Mouse (Mus musculus) CH12.LX (cell line): ENCODE measurements around the gene Ajuba. TPM values are rescaled to one million over a fixed set of nuclear protein-coding genes. Genes with fewer than 3 reads are reported as not detected.

ENCODE experiments used
- DNase-seq: peaks from one replicate; pipeline ENCODE4 v3.0.0-alpha.2; 2013; ENCODE audit errors: extremely low read depth
- H3K27ac ChIP-seq: 2 replicates; pipeline ENCODE4 v1.5.1; 2012; ENCODE audit warnings: low read depth, mild to moderate bottlenecking, control low read depth, moderate library complexity; ENCODE audit not compliant: insufficient read depth
- H3K27me3 ChIP-seq: replicated peaks from 2 replicates; pipeline ENCODE3; 2012; ENCODE audit warnings: inconsistent platforms
- H3K36me3 ChIP-seq, 2 experiments: replicated peaks in 1 of 2; 2 replicates each; pipeline versions ENCODE3 to v1.6.1; 2012; ENCODE audit warnings: inconsistent platforms in 1 of 2, low read length in 1 of 2, mild to moderate bottlenecking in 1 of 2, mixed read lengths in 1 of 2, moderate library complexity in 1 of 2; ENCODE audit not compliant: control insufficient read depth in 1 of 2, insufficient read depth in 1 of 2
- H3K4me1 ChIP-seq, 2 experiments: 2 replicates each; pipeline ENCODE4 v1.6.1; 2012; ENCODE audit warnings: inconsistent platforms in 1 of 2, moderate library complexity in 1 of 2; ENCODE audit not compliant: insufficient read depth in 2 of 2, control insufficient read depth in 1 of 2
- H3K4me2 ChIP-seq: 2 replicates; pipeline ENCODE4 v1.6.1; 2012; ENCODE audit warnings: low read depth, mild to moderate bottlenecking, control low read depth; ENCODE audit not compliant: poor library complexity, insufficient read depth, severe bottlenecking
- H3K4me3 ChIP-seq, 3 experiments: fragments of 150-350 bp in 1 of 3; sonication (generic) in 1 of 3; replicated peaks in 1 of 3; 2 replicates each; pipeline versions ENCODE3 to v1.5.1; 2011 to 2012; ENCODE audit warnings: low read depth in 2 of 3, low read length in 2 of 3, mild to moderate bottlenecking in 2 of 3, moderate library complexity in 2 of 3, control low read depth in 1 of 3, improper control_type of control experiment in 1 of 3, inconsistent platforms in 1 of 3, mixed read lengths in 1 of 3; ENCODE audit not compliant: poor library complexity in 1 of 3
- H3K79me2 ChIP-seq: replicated peaks from 2 replicates; pipeline ENCODE4 v1.6.1; 2012; ENCODE audit warnings: mild to moderate bottlenecking, moderate library complexity; ENCODE audit not compliant: control insufficient read depth, poor library complexity, insufficient read depth, severe bottlenecking; ENCODE audit errors: extremely low read depth
- H3K9ac ChIP-seq: 2 replicates; pipeline ENCODE4 v1.6.1; 2012; ENCODE audit warnings: low read depth, mild to moderate bottlenecking, control low read depth, moderate library complexity; ENCODE audit not compliant: insufficient read depth
- H3K9me3 ChIP-seq: replicated peaks from 2 replicates; pipeline ENCODE3; 2012; ENCODE audit warnings: low read length, inconsistent platforms, mixed read lengths
- BHLHE40 ChIP-seq: IDR thresholded peaks from 2 replicates; pipeline ENCODE4 v1.6.1; 2011; ENCODE audit warnings: mild to moderate bottlenecking, low read depth, low read length, improper control_type of control experiment
- CTCF ChIP-seq, 2 experiments: IDR thresholded peaks in 1 of 2; conservative IDR thresholded peaks in 1 of 2; 2 replicates each; pipeline ENCODE4 v1.5.1; 2011 to 2012; ENCODE audit warnings: low read depth in 2 of 2, low read length in 2 of 2, improper control_type of control experiment in 1 of 2, inconsistent platforms in 1 of 2, mild to moderate bottlenecking in 1 of 2, moderate library complexity in 1 of 2
- E2F4 ChIP-seq: IDR thresholded peaks from 2 replicates; pipeline ENCODE4 v1.6.1; 2011; ENCODE audit warnings: low read depth, low read length, improper control_type of control experiment; ENCODE audit not compliant: insufficient replicate concordance
- ELF1 ChIP-seq: IDR thresholded peaks from 2 replicates; pipeline ENCODE4 v1.6.1; 2014; ENCODE audit warnings: low read depth, mild to moderate bottlenecking, inconsistent platforms, low read length, improper control_type of control experiment
- JUN ChIP-seq: IDR thresholded peaks from 2 replicates; pipeline ENCODE4 v1.6.1; 2011; ENCODE audit warnings: low read depth, mild to moderate bottlenecking, low read length, improper control_type of control experiment, moderate library complexity; ENCODE audit not compliant: insufficient read depth
- JUND ChIP-seq: conservative IDR thresholded peaks from 2 replicates; pipeline ENCODE4 v1.6.1; 2011; ENCODE audit warnings: low read depth, low read length, improper control_type of control experiment
- MAX ChIP-seq: IDR thresholded peaks from 2 replicates; pipeline ENCODE4 v1.6.1; 2011; ENCODE audit warnings: low read length, improper control_type of control experiment
- MXI1 ChIP-seq: IDR thresholded peaks from 2 replicates; pipeline ENCODE4 v1.6.1; 2011; ENCODE audit warnings: mild to moderate bottlenecking, low read depth, low read length, improper control_type of control experiment
- MYC ChIP-seq: IDR thresholded peaks from 2 replicates; pipeline ENCODE4 v1.6.1; 2011; ENCODE audit warnings: low read depth, mild to moderate bottlenecking, improper control_type of control experiment, low read length
- NELFE ChIP-seq: IDR thresholded peaks from 2 replicates; pipeline ENCODE4 v1.6.1; 2011; ENCODE audit warnings: low read depth, low read length, improper control_type of control experiment
- PAX5 ChIP-seq: IDR thresholded peaks from 2 replicates; pipeline ENCODE4 v1.6.1; 2012; ENCODE audit warnings: low read length, inconsistent platforms, mixed read lengths
- RAD21 ChIP-seq: IDR thresholded peaks from 2 replicates; pipeline ENCODE4 v1.6.1; 2011; ENCODE audit warnings: low read depth, mild to moderate bottlenecking, low read length, improper control_type of control experiment, moderate library complexity
- SMC3 ChIP-seq: IDR thresholded peaks from 2 replicates; pipeline ENCODE4 v1.6.1; 2011; ENCODE audit warnings: low read depth, low read length, improper control_type of control experiment
- TBP ChIP-seq: conservative IDR thresholded peaks from 2 replicates; pipeline ENCODE4 v1.6.1; 2011; ENCODE audit warnings: low read depth, low read length, improper control_type of control experiment
- TCF12 ChIP-seq: IDR thresholded peaks from 2 replicates; pipeline ENCODE4 v1.6.1; 2014; ENCODE audit warnings: low read depth, mild to moderate bottlenecking, inconsistent platforms, low read length, improper control_type of control experiment
- USF1 ChIP-seq: IDR thresholded peaks from 2 replicates; pipeline ENCODE4 v1.6.1; 2014; ENCODE audit warnings: low read depth, mild to moderate bottlenecking, inconsistent platforms, low read length, improper control_type of control experiment
- ZC3H11A ChIP-seq: IDR thresholded peaks from 2 replicates; pipeline ENCODE4 v1.6.1; 2012; ENCODE audit warnings: low read depth, mild to moderate bottlenecking, inconsistent platforms, low read length, improper control_type of control experiment
- ZKSCAN1 ChIP-seq: IDR thresholded peaks from 2 replicates; pipeline ENCODE4 v1.6.1; 2012; ENCODE audit warnings: low read depth, inconsistent platforms, low read length, improper control_type of control experiment, borderline replicate concordance
- ZMIZ1 ChIP-seq: IDR thresholded peaks from 2 replicates; pipeline ENCODE4 v1.6.1; 2012; ENCODE audit warnings: low read depth, mild to moderate bottlenecking, inconsistent platforms, low read length, improper control_type of control experiment
- dilution Hi-C: fragments of 300-500 bp; cut with MboI; formaldehyde crosslinking; loops from 2 replicates; pipeline ENCODE4 v1.14.3; 2020; ENCODE audit warnings: low sequenced_read_pairs; ENCODE audit not compliant: extremely low pct_unique_long_range_greater_than_20kb, extremely low pct_ligation_motif_present
- in situ Hi-C: fragments of 300-500 bp; cut with MboI; formaldehyde crosslinking; loops from 3 replicates; pipeline ENCODE4 v1.14.3; 2019; ENCODE audit warnings: low sequenced_read_pairs, low pct_ligation_motif_present, low pct_unique_long_range_greater_than_20kb, mixed read lengths
- polyA plus RNA-seq: library from polyadenylated mRNA; unstranded; fragments of >175 nt; gene quantifications from 2 replicates; pipeline ENCODE4 v1.2.1, GENCODE M21; 2012; ENCODE audit warnings: low read depth; ENCODE audit not compliant: insufficient read length
- total RNA-seq, 2 experiments: library from RNA; depleted of rRNA; stranded (reverse); fragments of 300-350 nt in 1 of 2; fragments of >200 nt in 1 of 2; gene quantifications; 2 replicates each; pipeline ENCODE4 v1.2.3; 2012 to 2014

Ajuba gene
- total and polyA plus RNA-seq, 3 experiments = 0.13 to 0.34 TPM; not detected in 1

GRCm38 (mm10) chr14:54579638-54580037 lies 2.3 kb upstream of the Ajuba start:
- H3K36me3 ChIP-seq = peaks cover 3 to 13% of the 10 kb centered on the region in 2 experiments
- no peaks in the 10 kb centered on the region for H3K79me2 ChIP-seq
- in situ Hi-C loops = loop anchor here (10.0 kb wide), 1 partner anchor 55 kb away; no protein-coding TSS in a partner anchor
- dilution Hi-C loops = no loop called here
- no peak for DNase-seq
- H3K27me3 ChIP-seq = no peaks in the 10 kb centered on the region
- no peak overlapping the region; the same call in 1 of the 2 replicates for H3K4me2 ChIP-seq
- no peak overlapping the region for H3K9ac ChIP-seq
- H3K9me3 ChIP-seq = peaks cover 26% of the 10 kb centered on the region
- no peak for TF ChIP-seq USF1
- TF ChIP-seq JUND = no peak
- no peak for TF ChIP-seq TCF12
- no peak for TF ChIP-seq PAX5
- TF ChIP-seq MXI1 = no peak
- TF ChIP-seq SMC3 = no peak
- TF ChIP-seq ELF1 = no peak
- TF ChIP-seq JUN = no peak
- no peak for TF ChIP-seq MAX
- no peak for TF ChIP-seq NELFE
- TF ChIP-seq MYC = no peak
- TF ChIP-seq E2F4 = no peak
- no peak for TF ChIP-seq ZMIZ1
- TF ChIP-seq ZC3H11A = no peak
- no peak for TF ChIP-seq ZKSCAN1
- peaks cover 0 to 17% of the 10 kb centered on the region in 2 experiments; a peak in 1 of 4 replicates for H3K4me1 ChIP-seq
- H3K27ac ChIP-seq = no peak overlapping the region
- H3K4me3 ChIP-seq = no peak overlapping the region

- no peaks in the 10 kb centered on the region for H3K79me2 ChIP-seq
- in situ Hi-C loops = loop anchor here (10.0 kb wide), 1 partner anchor 57 kb away; no protein-coding TSS in a partner anchor
Measured at GRCm38 (mm10) chr14:54578063-54578462, 705 bp upstream of the Ajuba start.

More at GRCm38 (mm10) chr14:54578063-54578462, 705 bp upstream of the Ajuba start:
- H3K4me1 ChIP-seq = peaks cover 0 to 17% of the 10 kb centered on the region in 2 experiments; a peak in 1 of 4 replicates
- no peak overlapping the region for H3K9ac ChIP-seq
- dilution Hi-C loops = no loop called here
- H3K4me3 ChIP-seq = no peak overlapping the region
- TF ChIP-seq TBP (no peak), BHLHE40 (no peak), RAD21 (peak; percentile 3), SMC3 (peak; percentile 47), CTCF (conservative IDR thresholded peaks at IDR 0.05 in 1 of 2, IDR thresholded peaks at IDR 0.05 in 1 of 2; ENCODE audit: low read depth in 2 of 2, low read length in 2 of 2) (peak; percentile 17 to 52; a peak in 2 of 4 replicates)
- TF ChIP-seq, all 38 proteins: peak for 3
- H3K27me3 ChIP-seq = no peaks in the 10 kb centered on the region
- peaks cover 26% of the 10 kb centered on the region for H3K9me3 ChIP-seq
- H3K27ac ChIP-seq = no peak overlapping the region
- H3K36me3 ChIP-seq = peaks cover 0 to 4% of the 10 kb centered on the region in 2 experiments
- no peak overlapping the region for H3K4me2 ChIP-seq
- DNase-seq = no peak
